Mouse (Mus musculus) cerebral cortex, adult 2 months (tissue): ENCODE results near the gene Utrn.

Source experiments
- WGBS: fragments of 180-500 bp; shearing (Covaris S2); methylation state at CpG from one replicate; pipeline ENCODE4 v1.1.7; 2018; 5-methylcytosine and 5-hydroxymethylcytosine counted together

Gene Utrn

GRCm38 (mm10) chr10:12836048-12836816 lies 32.9 kb downstream of the Utrn start:
- 84% methylated on average over 14 of the region's 14 CpGs for WGBS

- WGBS: 75% methylated on average over 1 of the region's 1 CpGs
Observed at GRCm38 (mm10) chr10:12834215-12834614, 35.0 kb downstream of the Utrn start.

- WGBS: 85% methylated on average over 8 of the region's 8 CpGs
Observed at GRCm38 (mm10) chr10:12832163-12832562, 37.0 kb downstream of the Utrn start.

- 72% methylated on average over 4 of the region's 4 CpGs for WGBS
Observed at GRCm38 (mm10) chr10:12827778-12828177, 41.4 kb downstream of the Utrn start.

- WGBS: 82% methylated on average over 3 of the region's 3 CpGs
Observed at GRCm38 (mm10) chr10:12827306-12827705, 41.9 kb downstream of the Utrn start.

- 55% methylated on average over 6 of the region's 6 CpGs for WGBS
Observed at GRCm38 (mm10) chr10:12826760-12827281, 42.3 kb downstream of the Utrn start.

- WGBS: 84% methylated on average over 4 of the region's 4 CpGs
Observed at GRCm38 (mm10) chr10:12824386-12824785, 44.8 kb downstream of the Utrn start.

GRCm38 (mm10) chr10:12823437-12824219 lies 45.5 kb downstream of the Utrn start:
- 86% methylated on average over 15 of the region's 15 CpGs for WGBS

GRCm38 (mm10) chr10:12820978-12821735 lies 48.0 kb downstream of the Utrn start:
- WGBS: 58% methylated on average over 13 of the region's 13 CpGs

- 74% methylated on average over 6 of the region's 6 CpGs for WGBS
Observed at GRCm38 (mm10) chr10:12817409-12817808, 51.8 kb downstream of the Utrn start.

GRCm38 (mm10) chr10:12816530-12816929 lies 52.6 kb downstream of the Utrn start:
- WGBS: 85% methylated on average over 6 of the region's 6 CpGs

- WGBS: 93% methylated on average over 7 of the region's 7 CpGs
Observed at GRCm38 (mm10) chr10:12814411-12814810, 54.8 kb downstream of the Utrn start.

- WGBS: 84% methylated on average over 4 of the region's 4 CpGs
Observed at GRCm38 (mm10) chr10:12813881-12814280, 55.3 kb downstream of the Utrn start.

GRCm38 (mm10) chr10:12813211-12813811 lies 55.9 kb downstream of the Utrn start:
- 59% methylated on average over 12 of the region's 12 CpGs for WGBS

- 86% methylated on average over 5 of the region's 5 CpGs for WGBS
Observed at GRCm38 (mm10) chr10:12812680-12813079, 56.5 kb downstream of the Utrn start.

- WGBS: 90% methylated on average over 2 of the region's 2 CpGs
Observed at GRCm38 (mm10) chr10:12810816-12811215, 58.3 kb downstream of the Utrn start.

GRCm38 (mm10) chr10:12809702-12810101 lies 59.5 kb downstream of the Utrn start:
- WGBS: 72% methylated on average over 3 of the region's 3 CpGs

GRCm38 (mm10) chr10:12808467-12808866 lies 60.7 kb downstream of the Utrn start:
- WGBS: 88% methylated on average over 4 of the region's 4 CpGs

- WGBS: 46% methylated on average over 9 of the region's 9 CpGs
Observed at GRCm38 (mm10) chr10:12807706-12808105, 61.5 kb downstream of the Utrn start.

- 77% methylated on average over 2 of the region's 2 CpGs for WGBS
Observed at GRCm38 (mm10) chr10:12805826-12806225, 63.3 kb downstream of the Utrn start.

GRCm38 (mm10) chr10:12803939-12804338 lies 65.2 kb downstream of the Utrn start:
- 64% methylated on average over 1 of the region's 1 CpGs for whole genome bisulfite sequencing

GRCm38 (mm10) chr10:12799416-12799815 lies 69.7 kb downstream of the Utrn start:
- WGBS: 98% methylated on average over 2 of the region's 2 CpGs
